Mouse (Mus musculus) midbrain, embryonic 13.5 days (tissue): ENCODE data around the gene Rnasel. TPM values are rescaled to one million over a fixed set of nuclear protein-coding genes. Genes with fewer than 3 reads are reported as not detected.
"Not testable (repeated sequence)": the region's sequence is repeated elsewhere in the genome, so short reads cannot be mapped to it uniquely, and the experiment has no call there.

ENCODE experiments used
- ATAC-seq: fragments of 200-750 bp; cut with Nextera tagmentation; 2 replicates; pipeline ENCODE4 v1.8.0; 2017; ENCODE audit warnings: mild to moderate bottlenecking, moderate TSS enrichment, moderate library complexity
- H3K27ac ChIP-seq: fragments of 300-500 bp; sonication (generic); 2 replicates; pipeline ENCODE4 v1.5.1; 2015; ENCODE audit warnings: inconsistent platforms, mild to moderate bottlenecking, moderate library complexity
- H3K27me3 ChIP-seq: fragments of 300-500 bp; sonication (generic); 2 replicates; pipeline ENCODE4 v1.6.1; 2015; ENCODE audit warnings: mild to moderate bottlenecking, inconsistent platforms
- H3K36me3 ChIP-seq: fragments of 300-500 bp; sonication (generic); 2 replicates; pipeline ENCODE4 v1.6.1; 2015; ENCODE audit warnings: mild to moderate bottlenecking, inconsistent platforms
- H3K4me1 ChIP-seq: fragments of 300-500 bp; sonication (generic); replicated peaks from 2 replicates; pipeline ENCODE4 v1.6.1; 2015; ENCODE audit warnings: inconsistent platforms
- H3K4me2 ChIP-seq: fragments of 300-500 bp; sonication (generic); replicated peaks from 2 replicates; pipeline ENCODE4 v1.6.1; 2015; ENCODE audit warnings: moderate library complexity, mild to moderate bottlenecking, inconsistent platforms
- H3K4me3 ChIP-seq: fragments of 300-500 bp; sonication (generic); replicated peaks from 2 replicates; pipeline ENCODE4 v1.5.1; 2015; ENCODE audit warnings: mild to moderate bottlenecking, inconsistent platforms
- H3K9ac ChIP-seq: fragments of 300-500 bp; sonication (generic); replicated peaks from 2 replicates; pipeline ENCODE4 v1.6.1; 2015; ENCODE audit warnings: mild to moderate bottlenecking, inconsistent platforms
- H3K9me3 ChIP-seq: fragments of 300-500 bp; sonication (generic); 2 replicates; pipeline ENCODE4 v1.6.1; 2016; ENCODE audit warnings: mild to moderate bottlenecking, inconsistent platforms
- WGBS: fragments of 180-500 bp; shearing (Covaris S2); methylation state at CpG from one replicate; pipeline ENCODE4 v1.1.7; 2015; 5-methylcytosine and 5-hydroxymethylcytosine counted together
- polyA plus RNA-seq: library from polyadenylated mRNA; unstranded; fragments of >200 nt; fragmentation: Nextera tagmentation; extraction: Ambion mirVana; gene quantifications from 2 replicates; pipeline ENCODE4 v1.2.1, GENCODE M21; 2015

The Rnasel gene
- polyA plus RNA-seq, 1 experiment from 2014 or later = 62.8 TPM

DNA sequence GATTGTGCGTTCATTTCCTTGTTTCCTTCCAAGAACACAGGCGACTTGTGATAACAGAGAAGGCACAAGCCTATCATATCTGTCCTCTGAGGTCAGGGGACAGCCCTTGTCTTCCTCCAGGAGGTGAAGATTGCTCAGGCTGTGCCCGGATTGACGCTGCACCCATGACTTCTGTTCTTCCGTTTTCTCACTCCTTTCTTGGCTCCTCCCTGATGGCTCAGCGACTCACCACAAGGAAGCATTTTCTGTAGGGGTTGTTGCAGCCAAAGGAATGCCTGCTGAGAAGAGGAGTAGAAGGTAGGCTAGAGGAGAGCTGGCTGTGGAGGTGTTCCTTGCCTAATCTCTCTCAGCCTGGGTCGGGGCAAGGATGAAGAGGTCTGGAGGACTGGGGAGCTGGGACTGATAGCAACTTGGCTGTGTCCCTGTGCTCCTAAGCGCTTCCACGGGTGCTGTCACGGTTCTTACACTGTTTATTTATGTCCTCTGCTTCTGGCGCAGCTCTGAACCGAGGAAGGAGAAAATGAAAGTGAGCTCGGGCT lies 2.6 kb downstream of the Rnasel start:
- Histone ChIP-seq H3K4me2 (peak overlapping the region; percentile 40), H3K27ac (no peak overlapping the region), H3K4me3 (0 out of 2 replicates have a peak overlapping the region, but pooled peaks have one; percentile 3), H3K27me3 (no peaks in the 10 kb centered on the region), H3K4me1 (peaks cover 48% of the 10 kb centered on the region), H3K9ac (0 out of 2 replicates have a peak overlapping the region, but pooled peaks have one; percentile 14), H3K9me3 (no peaks in the 10 kb centered on the region), H3K36me3 (peaks cover 34% of the 10 kb centered on the region)
- WGBS = 51% methylated on average over 13 of the region's 13 CpGs
- ATAC-seq = no peak

- Histone ChIP-seq H3K4me2 (peak overlapping the region; percentile 40; the same call in 1 of the 2 replicates), H3K9ac (no peak overlapping the region), H3K27ac (no peak overlapping the region), H3K36me3 (peaks cover 34% of the 10 kb centered on the region), H3K9me3 (no peaks in the 10 kb centered on the region), H3K4me1 (peaks cover 48% of the 10 kb centered on the region), H3K27me3 (no peaks in the 10 kb centered on the region), H3K4me3 (no peak overlapping the region)
- no peak for ATAC-seq
- WGBS = 95% methylated on average over 6 of the region's 6 CpGs
These were observed 3.3 kb downstream of the Rnasel start for GRCm38 (mm10) chr1:153752521-153752920.

DNA sequence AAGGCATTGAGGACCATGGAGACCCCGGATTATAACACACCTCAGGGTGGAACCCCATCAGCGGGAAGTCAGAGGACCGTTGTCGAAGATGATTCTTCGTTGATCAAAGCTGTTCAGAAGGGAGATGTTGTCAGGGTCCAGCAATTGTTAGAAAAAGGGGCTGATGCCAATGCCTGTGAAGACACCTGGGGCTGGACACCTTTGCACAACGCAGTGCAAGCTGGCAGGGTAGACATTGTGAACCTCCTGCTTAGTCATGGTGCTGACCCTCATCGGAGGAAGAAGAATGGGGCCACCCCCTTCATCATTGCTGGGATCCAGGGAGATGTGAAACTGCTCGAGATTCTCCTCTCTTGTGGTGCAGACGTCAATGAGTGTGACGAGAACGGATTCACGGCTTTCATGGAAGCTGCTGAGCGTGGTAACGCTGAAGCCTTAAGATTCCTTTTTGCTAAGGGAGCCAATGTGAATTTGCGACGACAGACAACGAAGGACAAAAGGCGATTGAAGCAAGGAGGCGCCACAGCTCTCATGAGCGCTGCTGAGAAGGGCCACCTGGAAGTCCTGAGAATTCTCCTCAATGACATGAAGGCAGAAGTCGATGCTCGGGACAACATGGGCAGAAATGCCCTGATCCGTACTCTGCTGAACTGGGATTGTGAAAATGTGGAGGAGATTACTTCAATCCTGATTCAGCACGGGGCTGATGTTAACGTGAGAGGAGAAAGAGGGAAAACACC lies 4.7 kb downstream of the Rnasel start:
- Histone ChIP-seq H3K4me1 (peaks cover 37% of the 10 kb centered on the region), H3K27me3 (no peaks in the 10 kb centered on the region)
- 75% methylated on average over 25 of the region's 25 CpGs for WGBS

DNA sequence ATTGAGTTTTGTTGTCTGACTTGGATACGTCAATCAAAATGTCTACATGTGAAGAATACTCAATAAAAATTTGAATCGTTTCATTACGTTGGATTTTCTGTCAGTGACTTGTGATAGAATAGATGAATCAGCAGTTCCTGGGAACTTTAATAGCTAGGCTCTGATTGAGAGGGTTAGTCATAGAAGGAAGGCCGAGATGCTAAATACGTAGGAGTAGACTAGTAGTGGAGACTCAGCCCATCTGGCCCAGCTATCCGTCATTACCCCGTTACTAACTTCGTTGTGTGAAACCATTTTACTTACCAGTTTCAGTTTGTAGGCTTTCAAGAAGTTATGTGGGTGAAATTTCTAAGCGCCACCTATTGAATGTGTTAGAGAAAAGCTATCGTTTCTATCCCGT lies 14.9 kb downstream of the Rnasel start:
- WGBS = 92% methylated on average over 11 of the region's 11 CpGs
- Histone ChIP-seq H3K9ac (no peak overlapping the region), H3K4me2 (no peak overlapping the region), H3K9me3 (no peaks in the 10 kb centered on the region), H3K36me3 (peaks cover 42% of the 10 kb centered on the region), H3K4me1 (no peaks in the 10 kb centered on the region), H3K4me3 (no peak overlapping the region), H3K27me3 (no peaks in the 10 kb centered on the region), H3K27ac (no peak overlapping the region)
- no peak for ATAC-seq

More for the DNA sequence above, 4.7 kb downstream of the Rnasel start:
- Histone ChIP-seq H3K9me3 (no peaks in the 10 kb centered on the region), H3K9ac (no peak overlapping the region), H3K36me3 (peaks cover 46% of the 10 kb centered on the region), H3K27ac (no peak overlapping the region), H3K4me3 (no peak overlapping the region), H3K4me2 (no peak overlapping the region)
- ATAC-seq = no peak

GRCm38 (mm10) chr1:153766298-153766697 lies 17.1 kb downstream of the Rnasel start:
- Histone ChIP-seq H3K4me2 (no peak overlapping the region), H3K9me3 (no peaks in the 10 kb centered on the region), H3K4me1 (no peaks in the 10 kb centered on the region), H3K27me3 (no peaks in the 10 kb centered on the region), H3K27ac (no peak overlapping the region), H3K4me3 (no peak overlapping the region), H3K9ac (no peak overlapping the region), H3K36me3 (peaks cover 22% of the 10 kb centered on the region)
- no peak for ATAC-seq
- WGBS = 45% methylated on average over 8 of the region's 8 CpGs

GRCm38 (mm10) chr1:153767281-153767680 lies 18.1 kb downstream of the Rnasel start:
- WGBS = 94% methylated on average over 1 of the region's 1 CpGs
- ATAC-seq = no peak
- H3K9ac ChIP-seq = no peak overlapping the region

DNA sequence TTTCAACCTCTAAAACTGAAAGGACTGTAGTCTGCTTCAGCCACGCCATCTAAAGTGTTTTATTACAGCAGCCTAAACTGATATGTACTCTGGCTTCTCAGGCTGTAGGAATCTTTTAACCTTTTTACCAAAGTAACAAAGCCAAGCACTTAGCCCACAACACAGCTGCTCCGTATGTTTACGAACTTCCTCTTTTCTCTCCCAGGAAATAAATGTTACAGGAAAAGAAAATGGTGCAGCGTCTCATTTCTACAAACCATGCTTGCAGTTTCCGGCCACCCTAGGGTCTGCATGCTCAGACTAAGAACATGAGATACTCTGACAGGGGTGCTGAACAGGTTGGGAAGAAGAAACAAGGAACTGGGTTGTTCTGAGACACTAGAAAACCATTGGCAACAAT lies 19.2 kb downstream of the Rnasel start:
- Histone ChIP-seq H3K36me3 (0 out of 2 replicates have a peak, but pooled peaks cover 3% of the 10 kb centered on the region), H3K4me2 (no peak overlapping the region), H3K27ac (no peak overlapping the region), H3K9me3 (no peaks in the 10 kb centered on the region), H3K27me3 (no peaks in the 10 kb centered on the region), H3K4me1 (no peaks in the 10 kb centered on the region), H3K4me3 (no peak overlapping the region), H3K9ac (no peak overlapping the region)
- ATAC-seq = no peak
- WGBS = 93% methylated on average over 5 of the region's 5 CpGs

More at GRCm38 (mm10) chr1:153767281-153767680, 18.1 kb downstream of the Rnasel start:
- Histone ChIP-seq H3K36me3 (peaks cover 13% of the 10 kb centered on the region), H3K9me3 (no peaks in the 10 kb centered on the region), H3K4me3 (no peak overlapping the region), H3K27me3 (no peaks in the 10 kb centered on the region), H3K4me1 (no peaks in the 10 kb centered on the region), H3K4me2 (no peak overlapping the region), H3K27ac (no peak overlapping the region)

- H3K9ac ChIP-seq, ATAC-seq, H3K4me1 ChIP-seq, H3K4me3 ChIP-seq, H3K27ac ChIP-seq, H3K36me3 ChIP-seq, H3K9me3 ChIP-seq, H3K27me3 ChIP-seq, H3K4me2 ChIP-seq: not testable (repeated sequence)
- WGBS = 70% methylated on average over 6 of the region's 6 CpGs
These were observed 20.3 kb downstream of the Rnasel start for GRCm38 (mm10) chr1:153769571-153769970.

DNA sequence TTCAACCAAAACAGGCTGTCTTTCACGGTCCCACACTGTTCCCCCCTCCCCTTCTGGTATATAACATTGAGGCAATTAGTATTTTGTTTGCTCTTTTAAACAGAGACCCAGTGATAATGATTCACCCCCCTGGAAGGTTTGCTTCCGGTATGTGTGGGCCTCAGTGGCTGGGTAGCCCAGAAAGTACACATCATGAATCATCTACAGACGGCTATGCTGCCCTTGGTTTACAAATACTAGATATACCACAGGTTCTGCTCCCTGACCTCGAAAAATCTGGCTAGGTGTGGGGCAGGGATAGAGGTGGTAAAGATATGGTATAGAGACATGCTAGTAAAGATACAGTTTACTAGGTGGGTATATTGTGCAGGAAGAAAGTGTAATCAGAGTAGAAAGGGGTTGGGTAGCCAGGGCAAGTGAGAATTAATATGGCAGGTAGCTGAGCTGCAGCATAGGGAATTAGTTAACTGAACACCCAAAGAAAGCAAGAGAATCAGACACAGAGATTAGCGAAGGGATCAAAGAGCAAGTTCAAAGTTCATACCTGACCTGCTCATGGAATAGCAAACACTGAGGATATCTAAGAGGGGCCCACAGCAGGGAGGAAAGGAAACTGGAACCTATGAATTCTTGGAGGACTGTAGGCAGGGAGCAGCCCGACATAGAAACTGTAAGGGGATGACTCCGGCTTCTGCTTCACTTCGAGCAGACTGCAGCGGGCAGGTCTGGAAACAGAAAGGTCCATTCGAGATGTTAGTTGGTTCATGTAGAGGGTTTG lies 21.0 kb downstream of the Rnasel start:
- WGBS = 83% methylated on average over 10 of the region's 10 CpGs
- Histone ChIP-seq H3K27ac (no peak overlapping the region), H3K9me3 (no peaks in the 10 kb centered on the region), H3K4me2 (no peak overlapping the region), H3K9ac (no peak overlapping the region), H3K27me3 (no peaks in the 10 kb centered on the region), H3K4me1 (no peaks in the 10 kb centered on the region), H3K4me3 (no peak overlapping the region), H3K36me3 (no peaks in the 10 kb centered on the region)
- ATAC-seq = no peak

DNA sequence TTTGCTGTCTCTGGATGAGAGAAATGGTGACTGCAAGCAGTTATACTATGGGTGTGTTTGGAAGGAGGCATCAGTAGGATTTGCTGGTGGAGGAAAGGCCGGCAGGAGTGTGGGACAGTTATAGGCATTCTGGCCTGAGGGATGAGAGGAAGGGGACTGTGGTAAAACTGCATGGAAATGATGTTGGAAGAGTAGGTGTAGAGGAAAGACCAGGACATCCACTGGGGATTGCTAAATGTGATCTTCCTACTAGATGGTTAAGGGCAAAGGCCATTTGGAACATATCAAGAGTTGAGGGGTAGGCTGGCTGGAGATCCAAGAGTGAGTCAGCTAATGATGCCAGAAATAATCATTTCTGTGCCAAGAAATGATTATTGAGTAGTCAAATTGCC lies 21.5 kb downstream of the Rnasel start:
- Histone ChIP-seq H3K9ac (no peak overlapping the region), H3K27ac (no peak overlapping the region), H3K4me3 (no peak overlapping the region), H3K4me2 (no peak overlapping the region), H3K36me3 (no peaks in the 10 kb centered on the region), H3K27me3 (no peaks in the 10 kb centered on the region), H3K9me3 (no peaks in the 10 kb centered on the region), H3K4me1 (no peaks in the 10 kb centered on the region)
- no peak for ATAC-seq
- 100% methylated on average over 1 of the region's 1 CpGs for WGBS

GRCm38 (mm10) chr1:153775174-153775573 lies 25.9 kb downstream of the Rnasel start:
- no peaks in the 10 kb centered on the region for H3K36me3 ChIP-seq
- H3K9me3 ChIP-seq = no peaks in the 10 kb centered on the region
- H3K27me3 ChIP-seq = no peaks in the 10 kb centered on the region
- no peak overlapping the region for H3K4me3 ChIP-seq
- no peak overlapping the region for H3K4me2 ChIP-seq
- 93% methylated on average over 6 of the region's 6 CpGs for WGBS
- no peak for ATAC-seq
- no peak overlapping the region for H3K27ac ChIP-seq
- no peak overlapping the region for H3K9ac ChIP-seq
- H3K4me1 ChIP-seq = no peaks in the 10 kb centered on the region

DNA sequence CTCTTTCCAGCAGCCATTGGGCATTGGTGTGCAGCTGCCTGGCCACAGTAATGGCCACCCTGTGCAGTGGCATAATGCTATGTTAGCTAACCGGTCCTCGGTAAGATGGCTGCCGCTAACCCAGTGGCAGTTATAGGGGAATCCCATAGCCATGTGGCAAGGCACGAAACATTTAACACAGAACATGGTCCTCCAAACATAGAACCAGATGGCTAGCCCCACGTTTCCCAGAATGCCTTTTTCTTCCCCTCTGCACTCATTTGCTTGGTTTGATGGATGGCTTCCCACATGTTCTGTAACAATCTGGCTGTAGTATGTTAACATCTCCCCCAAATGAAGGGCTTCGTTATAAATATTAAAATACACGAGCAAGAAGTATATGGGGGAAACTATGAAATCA lies 27.0 kb downstream of the Rnasel start:
- Histone ChIP-seq H3K4me3 (no peak overlapping the region), H3K4me2 (no peak overlapping the region), H3K27ac (no peak overlapping the region), H3K9ac (no peak overlapping the region), H3K4me1 (no peaks in the 10 kb centered on the region), H3K36me3 (no peaks in the 10 kb centered on the region), H3K27me3 (no peaks in the 10 kb centered on the region), H3K9me3 (no peaks in the 10 kb centered on the region)
- no peak for ATAC-seq
- 92% methylated on average over 7 of the region's 7 CpGs for WGBS
